8 mouse cellular contexts compared by ENCODE assay signal in genomic region chr8:44937141-44937825, GRCm38 (mm10). TPM values are rescaled to one million over a fixed set of nuclear protein-coding genes. Genes with fewer than 3 reads are reported as not detected.
A peak's percentile ranks its signal among the peaks of the same experiment; 100 is the strongest.
DNase-seq lines count a peak whose midpoint lies in the region; ATAC-seq and TF ChIP-seq lines count a peak whose summit lies in the region.

No protein-coding gene starts in this region.

- no peak for ATAC-seq in limb, embryonic 12.5 days (ENCODE audit: insufficient number of reproducible peaks, insufficient read depth, low FRiP score, low TSS enrichment, low read depth)
- no peak for ATAC-seq in midbrain, embryonic 15.5 days (replicated peaks)
- no peak for ATAC-seq in stomach, postnatal 0 days (ENCODE audit: low FRiP score, low TSS enrichment)

- peak overlapping the region; percentile 95 for H3K27ac ChIP-seq in limb, embryonic 12.5 days
- H3K27ac ChIP-seq in midbrain, embryonic 15.5 days, result peak overlapping the region; percentile 60
- peak overlapping the region; percentile 83 for H3K27ac ChIP-seq in stomach, postnatal 0 days (replicated peaks)

- H3K36me3 ChIP-seq in limb, embryonic 12.5 days, result peaks cover 13% of the 10 kb centered on the region
- no peaks in the 10 kb centered on the region for H3K36me3 ChIP-seq in midbrain, embryonic 15.5 days (replicated peaks)
- no peaks in the 10 kb centered on the region; the same call in 1 of the 2 replicates for H3K36me3 ChIP-seq in stomach, postnatal 0 days (ENCODE audit: control insufficient read depth, insufficient read depth, low read length)

- H3K9ac ChIP-seq in limb, embryonic 12.5 days (replicated peaks), result peak overlapping the region; percentile 82
- peak overlapping the region; percentile 56 for H3K9ac ChIP-seq in midbrain, embryonic 15.5 days
- peak overlapping the region; percentile 80 for H3K9ac ChIP-seq in stomach, postnatal 0 days (ENCODE audit: low read length)

- peak; percentile 73 for TF ChIP-seq CTCF in stomach, postnatal 0 days (IDR thresholded peaks at IDR 0.05; ENCODE audit: low read depth)

- H3K27me3 ChIP-seq in limb, embryonic 12.5 days, result peaks cover 7% of the 10 kb centered on the region
- no peaks in the 10 kb centered on the region for H3K27me3 ChIP-seq in midbrain, embryonic 15.5 days (replicated peaks)
- no peaks in the 10 kb centered on the region for H3K27me3 ChIP-seq in stomach, postnatal 0 days (ENCODE audit: control insufficient read depth, insufficient read depth, low read length)

- H3K9me3 ChIP-seq in limb, embryonic 12.5 days, result no peaks in the 10 kb centered on the region
- H3K9me3 ChIP-seq in midbrain, embryonic 15.5 days, result no peaks in the 10 kb centered on the region
- no peaks in the 10 kb centered on the region for H3K9me3 ChIP-seq in stomach, postnatal 0 days (ENCODE audit: control insufficient read depth, low read length)

- H3K4me2 ChIP-seq in limb, embryonic 12.5 days, result peak overlapping the region; percentile 70
- peak overlapping the region; percentile 94 for H3K4me2 ChIP-seq in midbrain, embryonic 15.5 days
- peak overlapping the region; percentile 75 for H3K4me2 ChIP-seq in stomach, postnatal 0 days (replicated peaks; ENCODE audit: low read depth)

- peaks cover 16% of the 10 kb centered on the region for H3K4me1 ChIP-seq in limb, embryonic 12.5 days (replicated peaks)
- peaks cover 3% of the 10 kb centered on the region; the same call in 1 of the 2 replicates for H3K4me1 ChIP-seq in midbrain, embryonic 15.5 days
- H3K4me1 ChIP-seq in stomach, postnatal 0 days (replicated peaks; ENCODE audit: control insufficient read depth, insufficient read depth), result 0 out of 2 replicates have a peak, but pooled peaks cover 2% of the 10 kb centered on the region

- TF ChIP-seq EP300 in stomach, postnatal 0 days (optimal IDR thresholded peaks at IDR 0.05), result no peak

- H3K4me3 ChIP-seq in limb, embryonic 12.5 days (replicated peaks), result peak overlapping the region; percentile 78
- peak overlapping the region; percentile 93 for H3K4me3 ChIP-seq in midbrain, embryonic 15.5 days
- H3K4me3 ChIP-seq in stomach, postnatal 0 days (ENCODE audit: low read depth, low read length), result peak overlapping the region; percentile 78

- under 1% methylated on average over 34 of the region's 34 CpGs for WGBS in limb, embryonic 12.5 days
- WGBS in midbrain, embryonic 15.5 days, result under 1% methylated on average over 34 of the region's 34 CpGs
- under 1% methylated on average over 34 of the region's 34 CpGs for WGBS in stomach, postnatal 0 days

- DNase-seq in adipocyte (ENCODE audit: low spot score), result peak; percentile 61
- DNase-seq in cerebellum, postnatal 25 days, result peak; percentile 77 to 81
- DNase-seq in gastrocnemius, postnatal 36 days, result peak; percentile 42 to 48
- peak; percentile 44 for DNase-seq in kidney, adult 11 months
- peak; percentile 82 for DNase-seq in stomach, postnatal 0 days (ENCODE audit: low spot score)
- DNase-seq in thymus, postnatal 10 days (ENCODE audit: low spot score in 2 of 2), result no peak

- intact Hi-C loops in gastrocnemius, postnatal 36 days (cut with DNase I), result loop anchor here (5.0 kb wide), 3 partner anchors 40 to 75 kb away; no protein-coding TSS in a partner anchor

RNA-seq across cellular contexts. Expression of gene Fat1, which starts 2.0 kb away (rescaled TPM):
- total RNA-seq in gastrocnemius, postnatal 36 days (2021), result 1 to 10 TPM; 3.4 to 4.3 TPM
- polyA plus RNA-seq in limb, embryonic 12.5 days (2016; fragmentation: Nextera tagmentation; extraction: Ambion mirVana), result 23.7 and 24.1 TPM in 2 replicates
- 11.8 and 14.0 TPM in 2 replicates for polyA plus RNA-seq in midbrain, embryonic 15.5 days (2015; fragmentation: Nextera tagmentation; extraction: Ambion mirVana)
- polyA plus RNA-seq in stomach, postnatal 0 days (2015; fragmentation: Nextera tagmentation; extraction: Ambion mirVana), result 8.6 and 9.4 TPM in 2 replicates

Comparison
In these comparisons a context has a peak if more than half of its experiments do, and no peak if none do; other contexts are left out.
1. DNase-seq: peak in adipocyte (single experiment), cerebellum, postnatal 25 days (2 of 2), gastrocnemius, postnatal 36 days (2 of 2), kidney, adult 11 months (single experiment) and stomach, postnatal 0 days (single experiment); none in thymus, postnatal 10 days (0 of 2).
2. Peak in every context shown above with its lines, with median percentiles within 50 percentile points of each other: H3K27ac ChIP-seq, H3K4me2 ChIP-seq, H3K4me3 ChIP-seq and H3K9ac ChIP-seq.